Mouse (Mus musculus): ENCODE measurements at regions not wholly inside any gene's neighbourhood (a gene's known extent, or its start where the extent isn't known, plus 50 kb on each side); places are given as distances from the start of the nearest gene placed in this dataset.

DNA sequence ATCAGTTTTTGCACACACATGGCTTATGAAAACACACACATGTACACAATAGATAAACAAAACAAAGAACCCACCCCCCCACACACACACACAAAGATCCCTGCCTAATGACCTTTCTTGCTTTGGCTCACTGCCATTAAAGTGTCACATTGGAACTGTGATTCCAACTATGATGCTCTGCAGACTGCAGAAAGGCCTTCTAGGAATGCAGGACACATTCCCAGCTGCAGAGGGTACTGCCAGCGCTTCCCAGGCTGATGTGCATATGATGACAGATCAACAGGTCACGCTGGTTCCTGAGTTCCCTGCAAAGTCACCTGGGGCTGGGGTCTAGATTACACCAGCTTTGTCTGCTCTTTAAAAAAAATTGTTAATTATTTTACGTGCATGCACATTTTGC is 68.1 kb upstream of the Ppm1j start:
- no peak for DNase-seq

DNA sequence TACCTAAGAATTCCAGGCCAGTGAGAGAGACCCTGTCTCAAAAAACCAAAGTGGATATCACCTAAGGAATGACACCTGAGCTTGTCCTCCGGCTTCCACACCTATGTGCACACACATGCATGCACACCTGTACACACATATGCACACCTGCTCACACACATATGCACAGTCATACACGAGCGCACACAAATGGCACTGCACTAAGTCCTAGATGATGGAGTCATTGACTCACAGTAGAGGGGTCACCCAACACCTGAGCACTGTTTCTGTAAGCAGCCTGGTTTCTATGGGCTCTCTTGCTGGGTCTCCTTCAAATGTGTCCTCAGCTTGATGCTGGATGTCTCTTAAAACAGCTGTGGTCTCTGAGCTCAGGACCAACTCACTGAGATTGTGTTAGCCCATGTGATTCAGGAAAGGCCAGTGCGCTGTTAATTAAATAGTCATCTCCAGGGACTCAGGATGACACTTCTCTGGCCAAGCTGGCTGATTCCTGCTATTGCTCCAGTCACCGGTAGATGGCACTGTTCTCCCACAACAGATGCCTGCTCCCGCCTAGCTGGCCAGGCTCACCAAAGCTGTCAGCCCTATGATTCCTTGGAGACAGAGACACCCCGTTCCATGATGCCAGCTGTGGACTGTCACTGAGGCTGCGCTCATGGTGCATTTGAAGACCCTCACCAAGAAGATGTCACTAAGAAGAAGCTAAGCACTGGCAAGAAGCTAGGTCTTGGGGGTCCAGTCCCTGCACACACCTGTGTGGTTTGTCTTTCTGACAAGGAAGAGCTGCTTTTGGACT is 66.8 kb upstream of the Ppm1j start:
- DNase-seq: peak; percentile 80

DNA sequence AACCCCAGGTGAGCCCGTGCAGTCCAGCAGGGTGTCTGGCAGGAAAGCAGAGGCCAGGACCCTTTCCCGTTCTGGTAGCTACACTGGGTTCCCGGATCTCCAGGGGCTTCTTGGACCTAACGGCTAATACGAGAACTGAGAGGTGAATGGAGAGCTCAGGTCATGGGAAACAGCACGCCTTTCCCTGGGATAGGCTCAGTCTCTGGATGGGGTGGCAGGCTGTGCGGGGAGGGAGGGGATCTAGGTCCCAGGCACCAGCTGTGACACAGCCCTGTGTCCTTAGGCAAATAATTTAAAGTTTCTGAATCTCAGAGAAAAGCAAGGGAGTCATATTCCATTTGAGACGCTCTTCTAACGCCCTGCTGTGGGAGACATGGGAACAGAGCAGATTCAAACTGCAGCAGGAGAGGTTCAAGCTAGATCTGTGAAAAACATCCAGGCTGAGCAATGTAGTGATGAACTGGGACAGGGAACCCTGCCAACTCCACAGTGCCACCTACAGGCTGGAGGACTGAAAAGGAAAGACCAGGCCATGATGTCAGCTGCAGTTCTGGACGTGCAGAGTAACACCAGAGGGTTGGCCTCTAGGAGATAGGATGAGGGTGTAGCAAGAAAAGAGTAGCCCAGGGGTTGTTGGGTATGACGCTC is 66.1 kb upstream of the Ppm1j start:
- peak; percentile 73 for DNase-seq
